Mouse (Mus musculus) c-Kit-positive CD71-negative TER-119-negative erythroid progenitor cells, embryonic 14.5 days (primary cell): Measurements from ENCODE around the gene Gm9639.
"Not testable (repeated sequence)": the region's sequence is repeated elsewhere in the genome, so short reads cannot be mapped to it uniquely, and the experiment has no call there.

Source experiments
- DNase-seq: peaks from one replicate; pipeline ENCODE4 v3.0.0-alpha.2; 2013; ENCODE audit warnings: low read depth

Gm9639 gene

DNA sequence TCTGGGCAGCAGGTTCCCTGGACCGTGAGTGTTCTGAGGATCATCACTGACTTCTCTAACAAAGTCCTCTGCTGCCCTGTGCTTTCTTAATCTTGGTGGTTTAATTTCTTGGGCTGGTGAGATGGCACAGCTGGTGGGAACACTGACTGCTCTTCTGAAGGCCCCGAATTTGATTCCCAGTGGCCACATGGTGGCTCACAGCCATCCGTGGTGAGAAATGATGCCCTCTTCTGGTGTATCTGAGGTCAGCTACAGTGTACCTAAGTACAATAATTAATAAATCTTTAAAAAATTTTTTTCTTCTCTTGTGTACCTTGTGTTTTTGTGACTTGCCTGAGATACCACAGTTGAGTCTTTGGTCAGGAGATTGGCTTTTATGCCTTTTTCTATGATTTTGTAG, 42.6 kb downstream of the Gm9639 start:
- DNase-seq = not testable (repeated sequence)

DNA sequence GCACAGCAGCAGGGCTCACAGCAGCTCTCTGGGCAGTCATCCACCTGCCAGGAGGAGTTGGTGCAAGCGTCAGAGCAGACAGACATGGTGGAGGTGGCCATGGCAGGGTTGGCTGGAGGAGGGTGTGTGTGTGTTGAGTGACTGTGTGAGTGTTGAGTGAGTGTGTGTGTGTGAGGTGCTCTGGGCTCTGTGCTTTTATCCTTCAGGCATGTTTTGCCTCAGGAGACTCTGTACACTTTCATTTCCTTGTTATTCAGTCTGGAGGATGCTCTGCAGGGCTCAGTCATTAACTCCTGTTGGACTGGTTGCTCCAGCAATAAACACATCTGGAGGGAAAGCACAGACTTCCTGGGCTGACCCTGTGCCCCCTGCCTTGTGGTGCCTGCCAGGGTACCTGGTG, 43.6 kb downstream of the Gm9639 start, which contains the start of gene Gm9736:
Gene Gm9736, minus strand, starts transcription at position 101 of the 400 bp plus-strand sequence.
- DNase-seq = not testable (repeated sequence)

DNA sequence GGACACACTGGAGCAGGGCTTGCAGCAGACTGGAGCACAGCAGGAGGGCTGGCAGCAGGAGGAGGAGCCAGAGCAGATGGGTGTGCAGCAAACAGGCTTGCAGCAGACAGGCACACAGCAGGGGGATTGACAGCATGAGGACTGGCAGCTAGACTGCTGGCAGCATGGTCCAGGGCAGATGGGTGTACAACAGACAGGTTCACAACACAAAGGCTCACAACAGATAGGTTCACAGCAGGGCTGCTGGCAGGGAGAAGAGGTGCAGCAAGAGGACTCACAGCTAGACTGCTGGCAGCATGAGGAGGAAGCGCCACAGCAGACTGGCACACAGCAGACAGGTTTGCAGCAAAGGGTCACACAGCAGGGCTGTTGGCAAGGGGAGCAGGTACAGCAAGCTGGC, 44.2 kb downstream of the Gm9639 start:
- DNase-seq = not testable (repeated sequence)
